In the genomic region with DNA sequence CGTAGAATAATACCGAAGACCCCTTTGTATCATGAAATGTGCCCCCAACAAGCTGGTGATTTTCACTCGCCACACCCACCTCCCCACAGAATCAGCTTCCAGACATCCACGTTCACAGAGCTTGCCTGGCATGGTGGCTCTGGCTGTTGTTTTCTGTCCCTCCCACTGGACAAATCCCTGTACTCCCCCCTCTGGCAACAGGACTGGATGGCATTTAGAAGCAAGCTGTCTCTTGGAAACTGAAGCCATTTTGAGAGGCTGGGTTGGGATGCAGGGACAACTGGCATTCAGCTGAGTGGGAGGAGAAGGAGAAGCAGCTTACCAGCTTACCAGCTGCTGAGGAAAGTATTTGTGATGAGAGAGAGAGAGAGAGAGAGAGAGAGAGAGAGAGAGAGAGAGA, we compare ENCODE assay signal across 17 mouse cellular contexts.
DNase-seq lines count a peak whose midpoint lies in the region; ATAC-seq and TF ChIP-seq lines count a peak whose summit lies in the region.
"Had no signal": no experiment of that assay in that cellular context is flagged by ENCODE, and none has a peak within 500 bp of the region (broad histone marks: within the 10 kb centered on the region; RNA-seq: fewer than 3 reads in every experiment).

No protein-coding gene starts in this region.

- no peak overlapping the region for H3K4me2 ChIP-seq in midbrain, postnatal 0 days (ENCODE audit: low read depth, low read length, poor library complexity, severe bottlenecking)
- no peak overlapping the region for H3K4me2 ChIP-seq in midbrain, embryonic 13.5 days (replicated peaks)
- no peak overlapping the region for H3K4me2 ChIP-seq in kidney, embryonic 14.5 days (replicated peaks; ENCODE audit: low read depth, low read length)
- H3K4me2 ChIP-seq: embryonic facial prominence, embryonic 15.5 days; hindbrain, embryonic 13.5 days; midbrain, embryonic 12.5 days had no signal

- peak; percentile 52 for DNase-seq in midbrain, postnatal 0 days (ENCODE audit: low spot score)
- peak; percentile 51 to 78 for DNase-seq in layer of hippocampus, adult 2 months (ENCODE audit: low spot score in 2 of 2)
- peak; percentile 27 to 32 for DNase-seq in left cerebral cortex, adult 2 months (ENCODE audit: extremely low spot score in 1 of 2, low spot score in 2 of 2)
- peak; percentile 58 for DNase-seq in right cerebral cortex, postnatal 25 days
- DNase-seq in spleen, postnatal 14 days (ENCODE audit: low spot score in 2 of 2) = no peak
- DNase-seq in adrenal gland, postnatal 25 days = no peak
- DNase-seq: adrenal gland, postnatal 14 days; kidney, adult 8-10 months; lung, postnatal 36 days; thymus, adult 18-20 months had no signal

- no peaks in the 10 kb centered on the region for H3K36me3 ChIP-seq in midbrain, postnatal 0 days (ENCODE audit: insufficient read depth, low read length)
- no peaks in the 10 kb centered on the region for H3K36me3 ChIP-seq in midbrain, embryonic 13.5 days
- H3K36me3 ChIP-seq in kidney, embryonic 14.5 days (ENCODE audit: control insufficient read depth, insufficient read depth, low read length) = no peaks in the 10 kb centered on the region
- H3K36me3 ChIP-seq: embryonic facial prominence, embryonic 15.5 days; hindbrain, embryonic 13.5 days; midbrain, embryonic 12.5 days had no signal

- no peak for ATAC-seq in midbrain, postnatal 0 days (ENCODE audit: low FRiP score)
- no peak for ATAC-seq in midbrain, embryonic 13.5 days
- ATAC-seq in kidney, embryonic 14.5 days (ENCODE audit: low FRiP score, low TSS enrichment) = no peak
- ATAC-seq: forebrain, embryonic 14.5 days had no signal

- intact Hi-C loops in left cerebral cortex, adult 2 months (cut with DNase I) = loop anchor here (5.0 kb wide), 1 partner anchor 73 kb away; no protein-coding TSS in a partner anchor

- H3K27ac ChIP-seq in midbrain, postnatal 0 days (ENCODE audit: low read depth, low read length) = no peak overlapping the region
- H3K27ac ChIP-seq in midbrain, embryonic 13.5 days = no peak overlapping the region
- H3K27ac ChIP-seq in layer of hippocampus, adult 2 months = peak overlapping the region; percentile 60
- no peak overlapping the region for H3K27ac ChIP-seq in left cerebral cortex, adult 2 months
- no peak overlapping the region for H3K27ac ChIP-seq in kidney, embryonic 14.5 days (ENCODE audit: low read depth, low read length)
- H3K27ac ChIP-seq: embryonic facial prominence, embryonic 15.5 days; hindbrain, embryonic 13.5 days; liver, embryonic 14.5 days; midbrain, embryonic 12.5 days had no signal

- WGBS in midbrain, postnatal 0 days = 80% methylated on average over 4 of the region's 4 CpGs
- WGBS in midbrain, embryonic 13.5 days = 89% methylated on average over 4 of the region's 4 CpGs
- WGBS in kidney, embryonic 14.5 days = 82% methylated on average over 4 of the region's 4 CpGs

- no peaks in the 10 kb centered on the region for H3K4me1 ChIP-seq in midbrain, postnatal 0 days (ENCODE audit: insufficient read depth, low read length)
- no peaks in the 10 kb centered on the region; the same call in 1 of the 2 replicates for H3K4me1 ChIP-seq in midbrain, embryonic 13.5 days (replicated peaks)
- H3K4me1 ChIP-seq in kidney, embryonic 14.5 days (ENCODE audit: control insufficient read depth, insufficient read depth, low read length) = no peaks in the 10 kb centered on the region
- H3K4me1 ChIP-seq: embryonic facial prominence, embryonic 15.5 days had no signal

- H3K27me3 ChIP-seq in midbrain, postnatal 0 days (ENCODE audit: insufficient read depth, low read length) = no peaks in the 10 kb centered on the region
- H3K27me3 ChIP-seq in midbrain, embryonic 13.5 days = no peaks in the 10 kb centered on the region
- no peaks in the 10 kb centered on the region for H3K27me3 ChIP-seq in kidney, embryonic 14.5 days (ENCODE audit: control insufficient read depth, insufficient read depth, low read length)
- H3K27me3 ChIP-seq: embryonic facial prominence, embryonic 15.5 days; hindbrain, embryonic 13.5 days; midbrain, embryonic 12.5 days had no signal

- no peaks in the 10 kb centered on the region for H3K9me3 ChIP-seq in midbrain, postnatal 0 days (ENCODE audit: low read length)
- no peaks in the 10 kb centered on the region for H3K9me3 ChIP-seq in midbrain, embryonic 13.5 days
- no peaks in the 10 kb centered on the region for H3K9me3 ChIP-seq in kidney, embryonic 14.5 days (ENCODE audit: control insufficient read depth, low read length)
- H3K9me3 ChIP-seq: embryonic facial prominence, embryonic 15.5 days; hindbrain, embryonic 13.5 days; midbrain, embryonic 12.5 days had no signal

- H3K4me3 ChIP-seq in midbrain, postnatal 0 days (ENCODE audit: low read depth, low read length) = no peak overlapping the region
- H3K4me3 ChIP-seq in midbrain, embryonic 13.5 days (replicated peaks) = no peak overlapping the region
- H3K4me3 ChIP-seq in layer of hippocampus, adult 2 months = no peak overlapping the region
- no peak overlapping the region for H3K4me3 ChIP-seq in left cerebral cortex, adult 2 months
- no peak overlapping the region for H3K4me3 ChIP-seq in kidney, embryonic 14.5 days (ENCODE audit: low read length)
- H3K4me3 ChIP-seq: embryonic facial prominence, embryonic 15.5 days; hindbrain, embryonic 13.5 days; midbrain, embryonic 12.5 days had no signal

- no peak overlapping the region for H3K9ac ChIP-seq in midbrain, postnatal 0 days (replicated peaks; ENCODE audit: low read length, poor library complexity, severe bottlenecking)
- H3K9ac ChIP-seq in midbrain, embryonic 13.5 days (replicated peaks) = no peak overlapping the region
- no peak overlapping the region for H3K9ac ChIP-seq in kidney, embryonic 14.5 days (ENCODE audit: low read depth, low read length)
- H3K9ac ChIP-seq: embryonic facial prominence, embryonic 15.5 days; hindbrain, embryonic 13.5 days; liver, embryonic 14.5 days; midbrain, embryonic 12.5 days had no signal

- no peak for TF ChIP-seq CTCF in midbrain, postnatal 0 days (IDR thresholded peaks at IDR 0.05)
- 0 out of 2 replicates have a peak, but pooled peaks have one; percentile 17 for TF ChIP-seq CTCF in layer of hippocampus, adult 2 months (conservative IDR thresholded peaks at IDR 0.05)
- peak; percentile 7 for TF ChIP-seq CTCF in left cerebral cortex, adult 2 months (IDR thresholded peaks at IDR 0.05)

Comparison
In these comparisons a context has a peak if more than half of its experiments do, and no peak if none do; other contexts are left out.
1. DNase-seq: peak in midbrain, postnatal 0 days (single experiment), layer of hippocampus, adult 2 months (2 of 2), left cerebral cortex, adult 2 months (2 of 2) and right cerebral cortex, postnatal 25 days (single experiment); none in spleen, postnatal 14 days (0 of 2) and adrenal gland, postnatal 25 days (single experiment).